33 mouse cellular contexts compared by ENCODE assay signal in genomic region chr10:7280429-7280828, GRCm38 (mm10).
"Had no signal": no experiment of that assay in that cellular context is flagged by ENCODE, and none has a peak within 500 bp of the region (broad histone marks: within the 10 kb centered on the region; RNA-seq: fewer than 3 reads in every experiment).

No protein-coding gene starts in this region.

- H3K9me3 ChIP-seq: heart, embryonic 13.5 days; heart, embryonic 15.5 days; hindbrain, embryonic 10.5 days; hindbrain, embryonic 12.5 days; hindbrain, embryonic 13.5 days; hindbrain, embryonic 15.5 days; intestine, embryonic 15.5 days; kidney, embryonic 15.5 days had no signal

- ATAC-seq: hindbrain, embryonic 16.5 days; hindbrain, postnatal 0 days; inflammation-experienced regulatory T-cells, adult 6 months; intestine, embryonic 15.5 days; intestine, embryonic 16.5 days; intestine, postnatal 0 days had no signal

- H3K27me3 ChIP-seq: heart, embryonic 13.5 days; heart, embryonic 15.5 days; hindbrain, embryonic 12.5 days; hindbrain, embryonic 13.5 days; hindbrain, embryonic 15.5 days; intestine, embryonic 15.5 days; kidney, embryonic 15.5 days had no signal

- H3K27ac ChIP-seq: heart, embryonic 13.5 days; heart, embryonic 15.5 days; hindbrain, embryonic 10.5 days; hindbrain, embryonic 12.5 days; hindbrain, embryonic 13.5 days; hindbrain, embryonic 14.5 days; hindbrain, embryonic 15.5 days; hindbrain, postnatal 0 days; intestine, embryonic 15.5 days; kidney, embryonic 15.5 days; kidney, postnatal 0 days; layer of hippocampus, adult 2 months; left cerebral cortex, adult 2 months had no signal

- H3K36me3 ChIP-seq: heart, embryonic 13.5 days; heart, embryonic 15.5 days; hindbrain, embryonic 10.5 days; hindbrain, embryonic 12.5 days; hindbrain, embryonic 13.5 days; hindbrain, embryonic 15.5 days; intestine, embryonic 15.5 days; kidney, embryonic 15.5 days had no signal

- DNase-seq: heart, postnatal 14 days; heart, postnatal 36 days; heart, postnatal 4 days; kidney, adult 11 months; kidney, adult 18-20 months; kidney, adult 2 months; kidney, adult 8-10 months; kidney, adult 9 months; kidney, postnatal 10 days; kidney, postnatal 14 days; kidney, postnatal 25 days; kidney, postnatal 36 days; kidney, postnatal 4 days; layer of hippocampus, adult 9-11 months; layer of hippocampus, postnatal 36 days had no signal

- H3K9ac ChIP-seq: heart, embryonic 13.5 days; heart, embryonic 15.5 days; hindbrain, embryonic 12.5 days; hindbrain, embryonic 13.5 days; hindbrain, embryonic 14.5 days; hindbrain, embryonic 15.5 days; intestine, embryonic 15.5 days; kidney, embryonic 15.5 days had no signal

- H3K4me3 ChIP-seq: heart, embryonic 13.5 days; heart, embryonic 15.5 days; hindbrain, embryonic 10.5 days; hindbrain, embryonic 12.5 days; hindbrain, embryonic 13.5 days; hindbrain, embryonic 15.5 days; intestine, embryonic 15.5 days; kidney, embryonic 15.5 days; layer of hippocampus, adult 2 months; left cerebral cortex, adult 2 months had no signal

- H3K4me2 ChIP-seq: heart, embryonic 11.5 days; heart, embryonic 13.5 days; heart, embryonic 15.5 days; hindbrain, embryonic 12.5 days; hindbrain, embryonic 13.5 days; hindbrain, embryonic 14.5 days; hindbrain, embryonic 15.5 days; intestine, embryonic 15.5 days; kidney, embryonic 15.5 days had no signal

- H3K4me1 ChIP-seq: heart, embryonic 13.5 days; hindbrain, embryonic 10.5 days; hindbrain, embryonic 12.5 days; hindbrain, embryonic 13.5 days; hindbrain, embryonic 15.5 days; intestine, embryonic 15.5 days had no signal
